Mouse (Mus musculus) duodenum, adult 2 months (tissue): ENCODE measurements around the gene Glycam1. TPM values are rescaled to one million over a fixed set of nuclear protein-coding genes. Genes with fewer than 3 reads are reported as not detected.

Experiments used
- polyA plus RNA-seq: library from polyadenylated mRNA; depleted of rRNA; stranded (reverse); fragments of >200 nt; gene quantifications from 2 replicates; pipeline ENCODE4 v1.2.3, GENCODE M21; 2012; ENCODE audit warnings: low replicate concordance; rRNA removed

Gene Glycam1
- polyA plus RNA-seq: not detected in 2 replicates

GRCm38 (mm10) chr15:103564981-103565380, at the start of gene Glycam1:
Gene Glycam1 (minus strand): TSS chr15:103565081.

GRCm38 (mm10) chr15:103537822-103538213, 27.1 kb downstream of the Glycam1 start, which contains the start of gene Ppp1r1a:
Gene Ppp1r1a (minus strand): TSS chr15:103538003.

Other genes starting within 250 kb of the Glycam1 start
- 7.2 and 8.2 TPM in 2 replicates for gene Zfp385a, start 225.0 kb downstream of the Glycam1 start, polyA plus RNA-seq
- gene Itga5, start 198.3 kb downstream of the Glycam1 start, polyA plus RNA-seq: 8.3 and 11.9 TPM in 2 replicates
- not detected in 2 replicates for gene Gtsf1, start 134.6 kb downstream of the Glycam1 start, polyA plus RNA-seq
- gene Gtsf2, start 116.6 kb downstream of the Glycam1 start, polyA plus RNA-seq: not detected in 2 replicates
- gene Nckap1l, start 111.3 kb downstream of the Glycam1 start, polyA plus RNA-seq: 3.0 and 4.2 TPM in 2 replicates
- 3.8 and 4.2 TPM in 2 replicates for gene Pde1b, start 62.0 kb downstream of the Glycam1 start, polyA plus RNA-seq
- gene Ppp1r1a, start 27.1 kb downstream of the Glycam1 start, polyA plus RNA-seq: 2.8 and 7.8 TPM in 2 replicates
- not detected in 2 replicates for gene Mucl1, start 190.4 kb upstream of the Glycam1 start, polyA plus RNA-seq